Mouse (Mus musculus): Measurements from ENCODE around the gene Tmem95. TPM values are rescaled to one million over a fixed set of nuclear protein-coding genes. Genes with fewer than 3 reads are reported as not detected.

Tmem95 gene
- polyA plus RNA-seq, 1 experiment from 2014 or later: not detected

DNA sequence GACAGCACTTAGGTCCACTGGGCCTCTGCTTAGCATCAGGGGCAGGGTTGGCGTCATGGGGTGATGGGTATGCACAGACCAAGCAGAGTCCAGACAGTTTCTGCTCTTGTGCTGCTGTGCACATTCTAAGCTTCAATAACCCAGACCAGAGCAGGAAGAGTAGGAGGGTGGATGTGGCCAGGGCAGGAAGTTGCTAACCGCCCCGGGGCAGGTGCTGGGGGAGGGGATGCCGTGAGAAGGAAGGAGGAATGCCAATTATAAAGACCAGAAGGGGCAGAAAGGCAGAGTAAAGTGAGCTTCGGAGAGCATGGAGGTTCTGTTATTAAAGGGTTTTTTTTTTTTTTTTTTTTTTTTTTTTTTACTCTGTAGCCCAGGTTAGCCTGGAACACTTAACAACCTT, 16.9 kb upstream of the Tmem95 start:
- no peak overlapping the region for H3K4me3 ChIP-seq (ENCODE audit: low read depth, low read length)
- H3K27ac ChIP-seq (ENCODE audit: low read depth, low read length): no peak overlapping the region
- H3K9ac ChIP-seq (ENCODE audit: low read depth, low read length): no peak overlapping the region
- H3K4me2 ChIP-seq (replicated peaks; ENCODE audit: low read depth): no peak overlapping the region
- H3K9me3 ChIP-seq (ENCODE audit: control insufficient read depth): no peaks in the 10 kb centered on the region
- no peaks in the 10 kb centered on the region for H3K4me1 ChIP-seq (replicated peaks; ENCODE audit: control insufficient read depth, insufficient read depth, low read length)
- WGBS: 72% methylated on average over 5 of the region's 5 CpGs
- ATAC-seq: no peak
- no peaks in the 10 kb centered on the region for H3K27me3 ChIP-seq (replicated peaks; ENCODE audit: control insufficient read depth, insufficient read depth, low read length)
- no peak for TF ChIP-seq CTCF (IDR thresholded peaks at IDR 0.05; ENCODE audit: low read depth)
- H3K36me3 ChIP-seq (ENCODE audit: control insufficient read depth, insufficient read depth): no peaks in the 10 kb centered on the region

DNA sequence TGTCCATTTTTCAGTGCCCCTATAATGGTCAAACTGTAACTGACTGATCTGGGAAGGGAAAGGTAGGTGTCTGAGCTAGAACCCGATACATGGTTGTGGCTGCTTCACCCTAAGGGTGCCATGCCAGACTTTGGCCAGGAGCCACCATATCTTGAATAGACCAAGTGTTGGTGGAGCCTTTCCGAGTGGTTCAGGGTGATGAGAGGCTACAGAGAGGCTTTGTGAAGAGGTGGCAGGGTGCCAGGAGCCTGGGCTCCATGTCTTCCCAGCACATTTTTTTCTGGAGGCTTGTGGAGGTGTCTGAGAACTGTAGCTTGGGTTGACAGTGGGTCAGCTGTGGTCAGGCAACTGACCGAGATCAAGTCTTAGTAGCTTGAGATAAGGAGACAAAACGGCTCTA, 13.7 kb upstream of the Tmem95 start:
- H3K4me3 ChIP-seq (ENCODE audit: low read depth, low read length): no peak overlapping the region
- H3K9ac ChIP-seq (ENCODE audit: low read depth, low read length): no peak overlapping the region
- WGBS: 73% methylated on average over 4 of the region's 4 CpGs
- no peak overlapping the region for H3K4me2 ChIP-seq (replicated peaks; ENCODE audit: low read depth)
- no peaks in the 10 kb centered on the region for H3K4me1 ChIP-seq (replicated peaks; ENCODE audit: control insufficient read depth, insufficient read depth, low read length)
- ATAC-seq: no peak
- H3K27ac ChIP-seq (ENCODE audit: low read depth, low read length): no peak overlapping the region
- no peak for TF ChIP-seq CTCF (IDR thresholded peaks at IDR 0.05; ENCODE audit: low read depth)
- no peaks in the 10 kb centered on the region for H3K27me3 ChIP-seq (replicated peaks; ENCODE audit: control insufficient read depth, insufficient read depth, low read length)
- H3K9me3 ChIP-seq (ENCODE audit: control insufficient read depth): no peaks in the 10 kb centered on the region
- no peaks in the 10 kb centered on the region for H3K36me3 ChIP-seq (ENCODE audit: control insufficient read depth, insufficient read depth)

DNA sequence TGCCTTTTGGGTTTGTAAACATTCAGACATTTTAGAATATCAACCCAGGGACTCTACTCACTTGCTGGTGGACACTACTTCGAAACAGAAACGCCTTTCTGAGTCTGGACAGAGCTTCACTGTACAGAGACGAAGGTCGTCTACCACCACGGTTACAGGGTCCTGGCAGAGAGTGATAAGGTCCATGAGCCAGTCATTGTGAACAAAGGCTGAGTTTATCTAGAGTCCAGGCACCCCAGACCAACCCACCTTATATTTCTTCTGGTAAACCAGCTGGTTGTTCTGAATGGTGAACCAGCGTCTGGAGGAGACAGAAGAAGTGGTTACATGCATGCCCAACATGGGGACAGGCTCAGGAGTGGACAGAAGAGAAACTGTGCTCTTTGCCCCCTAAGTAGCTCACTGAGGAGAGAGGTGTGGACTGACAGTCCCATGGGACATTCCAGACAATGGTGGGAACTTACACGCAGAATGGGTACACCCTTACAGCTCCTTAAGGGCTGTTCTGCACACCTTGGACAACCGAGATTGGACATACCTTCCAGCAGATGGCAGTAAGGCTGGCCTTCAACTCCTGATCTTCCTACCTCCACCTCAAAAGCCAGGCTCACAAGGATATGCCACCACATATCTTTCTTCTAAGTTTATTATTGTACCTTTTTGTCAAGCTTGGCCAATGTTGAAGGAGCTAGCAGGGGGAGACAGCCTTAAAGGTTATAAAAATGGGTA, 9.3 kb upstream of the Tmem95 start:
- ATAC-seq: 0 out of 2 replicates have a peak, but pooled peaks have one; percentile 29
- Histone ChIP-seq H3K4me2 (replicated peaks; ENCODE audit: low read depth) (no peak overlapping the region), H3K36me3 (ENCODE audit: control insufficient read depth, insufficient read depth) (no peaks in the 10 kb centered on the region), H3K9me3 (ENCODE audit: control insufficient read depth) (no peaks in the 10 kb centered on the region), H3K27me3 (replicated peaks; ENCODE audit: control insufficient read depth, insufficient read depth, low read length) (no peaks in the 10 kb centered on the region), H3K9ac (ENCODE audit: low read depth, low read length) (no peak overlapping the region), H3K4me1 (replicated peaks; ENCODE audit: control insufficient read depth, insufficient read depth, low read length) (no peaks in the 10 kb centered on the region), H3K4me3 (ENCODE audit: low read depth, low read length) (no peak overlapping the region), H3K27ac (ENCODE audit: low read depth, low read length) (no peak overlapping the region)
- WGBS: 61% methylated on average over 8 of the region's 8 CpGs
- peak; percentile 84 for TF ChIP-seq CTCF (IDR thresholded peaks at IDR 0.05; ENCODE audit: low read depth)

DNA sequence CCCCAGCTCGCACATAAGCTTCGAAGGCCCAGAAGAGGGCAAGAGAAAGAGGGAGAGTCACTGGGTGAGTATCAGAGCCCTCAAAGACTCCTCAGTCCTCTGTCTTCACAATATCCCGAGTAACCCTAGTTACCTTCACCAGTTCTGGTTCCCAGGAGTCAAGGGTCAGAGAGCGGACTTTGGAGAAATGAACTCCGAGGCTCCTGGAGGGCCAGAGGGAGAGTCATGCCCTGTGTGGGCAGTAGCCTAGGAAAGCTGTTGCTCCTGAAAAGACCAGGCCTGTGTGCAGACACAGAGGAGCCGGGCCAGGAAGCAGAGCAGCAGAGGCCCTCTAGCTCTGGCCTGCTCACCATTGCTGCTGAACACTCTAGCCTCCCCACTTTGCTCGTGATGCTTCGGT, 6.8 kb upstream of the Tmem95 start:
- Histone ChIP-seq H3K9ac (ENCODE audit: low read depth, low read length) (no peak overlapping the region), H3K27ac (ENCODE audit: low read depth, low read length) (no peak overlapping the region), H3K27me3 (replicated peaks; ENCODE audit: control insufficient read depth, insufficient read depth, low read length) (no peaks in the 10 kb centered on the region), H3K9me3 (ENCODE audit: control insufficient read depth) (no peaks in the 10 kb centered on the region), H3K36me3 (ENCODE audit: control insufficient read depth, insufficient read depth) (no peaks in the 10 kb centered on the region), H3K4me1 (replicated peaks; ENCODE audit: control insufficient read depth, insufficient read depth, low read length) (peaks cover 5% of the 10 kb centered on the region; the same call in 1 of the 2 replicates), H3K4me2 (replicated peaks; ENCODE audit: low read depth) (no peak overlapping the region), H3K4me3 (ENCODE audit: low read depth, low read length) (no peak overlapping the region)
- TF ChIP-seq CTCF (IDR thresholded peaks at IDR 0.05; ENCODE audit: low read depth): no peak
- WGBS: 76% methylated on average over 8 of the region's 8 CpGs
- no peak for ATAC-seq

DNA sequence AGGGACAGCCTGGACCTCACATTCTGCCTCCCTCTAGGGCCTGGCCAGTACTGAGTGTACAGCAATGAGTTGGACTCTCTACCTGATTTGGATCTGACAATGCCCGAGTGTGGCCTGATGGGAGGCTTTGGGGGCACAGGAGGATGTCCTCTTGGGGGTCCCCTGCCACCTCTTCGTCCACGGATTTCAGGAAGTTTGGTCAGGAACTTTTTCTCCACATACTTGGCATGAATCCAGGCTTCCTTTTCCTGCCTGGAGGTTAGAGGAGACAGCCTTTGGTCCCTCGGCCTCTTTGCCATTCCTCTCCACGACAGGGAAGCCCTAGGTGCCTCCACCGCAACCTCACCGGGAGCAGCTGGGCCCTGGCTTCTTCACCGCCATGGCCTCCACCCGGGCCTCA, 6.4 kb upstream of the Tmem95 start:
- no peak for ATAC-seq
- no peaks in the 10 kb centered on the region for H3K27me3 ChIP-seq (replicated peaks; ENCODE audit: control insufficient read depth, insufficient read depth, low read length)
- 56% methylated on average over 9 of the region's 9 CpGs for WGBS
- H3K36me3 ChIP-seq (ENCODE audit: control insufficient read depth, insufficient read depth): no peaks in the 10 kb centered on the region
- H3K27ac ChIP-seq (ENCODE audit: low read depth, low read length): no peak overlapping the region
- no peak overlapping the region for H3K9ac ChIP-seq (ENCODE audit: low read depth, low read length)
- H3K4me1 ChIP-seq (replicated peaks; ENCODE audit: control insufficient read depth, insufficient read depth, low read length): peaks cover 5% of the 10 kb centered on the region; the same call in 1 of the 2 replicates
- H3K4me2 ChIP-seq (replicated peaks; ENCODE audit: low read depth): no peak overlapping the region
- H3K4me3 ChIP-seq (ENCODE audit: low read depth, low read length): no peak overlapping the region
- no peaks in the 10 kb centered on the region for H3K9me3 ChIP-seq (ENCODE audit: control insufficient read depth)
- TF ChIP-seq CTCF (IDR thresholded peaks at IDR 0.05; ENCODE audit: low read depth): no peak

DNA sequence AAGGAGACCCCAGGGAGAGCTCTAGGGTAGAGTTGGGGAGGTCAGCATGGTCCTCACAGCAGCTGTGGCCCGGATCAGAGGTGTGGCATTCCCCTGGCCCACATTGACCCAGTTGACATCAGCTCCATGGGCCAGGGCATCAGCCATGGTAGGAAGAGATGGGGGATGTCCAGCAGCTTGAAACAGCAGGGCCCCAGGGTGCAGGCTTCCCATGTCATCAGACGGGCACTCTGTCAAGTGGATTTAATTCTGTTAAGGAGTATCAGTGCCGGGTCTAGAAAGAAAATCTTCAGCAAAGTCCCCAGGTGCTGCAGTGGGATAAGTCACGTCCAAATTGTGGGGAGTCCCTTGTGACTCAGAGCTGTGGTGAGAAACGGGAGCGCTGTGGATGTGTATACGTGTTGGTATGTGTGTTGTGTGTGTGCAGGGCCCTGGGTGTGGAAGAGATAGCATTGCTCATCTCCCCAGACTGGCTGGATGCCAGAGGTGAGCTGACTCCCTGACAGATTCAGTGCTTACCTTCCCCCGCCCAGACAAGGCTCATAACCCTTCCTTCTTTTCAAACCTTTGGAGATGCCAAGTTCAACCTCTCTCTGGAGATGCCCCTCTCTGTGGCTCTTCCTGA, 5.8 kb upstream of the Tmem95 start:
- Histone ChIP-seq H3K4me3 (ENCODE audit: low read depth, low read length) (no peak overlapping the region), H3K4me1 (replicated peaks; ENCODE audit: control insufficient read depth, insufficient read depth, low read length) (peaks cover 5% of the 10 kb centered on the region; the same call in 1 of the 2 replicates), H3K9ac (ENCODE audit: low read depth, low read length) (no peak overlapping the region), H3K27ac (ENCODE audit: low read depth, low read length) (no peak overlapping the region), H3K27me3 (replicated peaks; ENCODE audit: control insufficient read depth, insufficient read depth, low read length) (no peaks in the 10 kb centered on the region), H3K36me3 (ENCODE audit: control insufficient read depth, insufficient read depth) (no peaks in the 10 kb centered on the region), H3K4me2 (replicated peaks; ENCODE audit: low read depth) (no peak overlapping the region), H3K9me3 (ENCODE audit: control insufficient read depth) (no peaks in the 10 kb centered on the region)
- WGBS: 80% methylated on average over 8 of the region's 8 CpGs
- TF ChIP-seq CTCF (IDR thresholded peaks at IDR 0.05; ENCODE audit: low read depth): no peak
- ATAC-seq: no peak

All from intestine, postnatal 0 days (tissue).